Mouse (Mus musculus) embryonic facial prominence, embryonic 14.5 days (tissue): Measurements from ENCODE around the gene Aida. TPM values are rescaled to one million over a fixed set of nuclear protein-coding genes. Genes with fewer than 3 reads are reported as not detected.

Experiments used
- ATAC-seq: fragments of 200-750 bp; cut with Nextera tagmentation; 2 replicates; pipeline ENCODE4 v1.8.0; 2017; ENCODE audit warnings: low read depth, moderate number of reproducible peaks, moderate TSS enrichment
- DNase-seq: peaks from one replicate; pipeline ENCODE4 v3.0.0-alpha.2; 2015; ENCODE audit warnings: low spot score
- H3K27ac ChIP-seq: fragments of 300-500 bp; sonication (generic); replicated peaks from 2 replicates; pipeline ENCODE4 v1.5.1; 2014; ENCODE audit warnings: low read depth, mild to moderate bottlenecking, low read length, moderate library complexity
- H3K27me3 ChIP-seq: fragments of 300-500 bp; sonication (generic); replicated peaks from 2 replicates; pipeline ENCODE4 v1.6.1; 2014; ENCODE audit warnings: low read length; ENCODE audit not compliant: control insufficient read depth, insufficient read depth
- H3K36me3 ChIP-seq: fragments of 300-500 bp; sonication (generic); 2 replicates; pipeline ENCODE4 v1.6.1; 2014; ENCODE audit warnings: low read length, mixed read lengths; ENCODE audit not compliant: control insufficient read depth, insufficient read depth
- H3K4me1 ChIP-seq: fragments of 300-500 bp; sonication (generic); 2 replicates; pipeline ENCODE4 v1.6.1; 2014; ENCODE audit warnings: antibody characterized with exemption, low read length; ENCODE audit not compliant: control insufficient read depth, insufficient read depth
- H3K4me2 ChIP-seq: fragments of 300-500 bp; sonication (generic); 2 replicates; pipeline ENCODE4 v1.6.1; 2014; ENCODE audit warnings: low read depth, mild to moderate bottlenecking, low read length, moderate library complexity, mixed read lengths
- H3K4me3 ChIP-seq: fragments of 300-500 bp; sonication (generic); 2 replicates; pipeline ENCODE4 v1.5.1; 2014; ENCODE audit warnings: low read depth, mild to moderate bottlenecking, low read length
- H3K9ac ChIP-seq: fragments of 300-500 bp; sonication (generic); 2 replicates; pipeline ENCODE4 v1.6.1; 2014; ENCODE audit warnings: low read depth, mild to moderate bottlenecking, low read length, moderate library complexity, mixed read lengths
- H3K9me3 ChIP-seq: fragments of 300-500 bp; sonication (generic); 2 replicates; pipeline ENCODE4 v1.6.1; 2016; ENCODE audit warnings: low read length; ENCODE audit not compliant: control insufficient read depth
- whole genome bisulfite sequencing: fragments of 180-500 bp; shearing (Covaris S2); extraction: QIAGEN DNeasy Blood & Tissue Kit; methylation state at CpG from one replicate; pipeline ENCODE4 v1.1.7; 2014; 5-methylcytosine and 5-hydroxymethylcytosine counted together
- polyA plus RNA-seq: library from polyadenylated mRNA; unstranded; fragments of >200 nt; fragmentation: Nextera tagmentation; extraction: Ambion mirVana; gene quantifications from 2 replicates; pipeline ENCODE4 v1.2.1, GENCODE M21; 2014

Aida gene
- polyA plus RNA-seq, 1 experiment from 2014 or later = 35.5 TPM

DNA sequence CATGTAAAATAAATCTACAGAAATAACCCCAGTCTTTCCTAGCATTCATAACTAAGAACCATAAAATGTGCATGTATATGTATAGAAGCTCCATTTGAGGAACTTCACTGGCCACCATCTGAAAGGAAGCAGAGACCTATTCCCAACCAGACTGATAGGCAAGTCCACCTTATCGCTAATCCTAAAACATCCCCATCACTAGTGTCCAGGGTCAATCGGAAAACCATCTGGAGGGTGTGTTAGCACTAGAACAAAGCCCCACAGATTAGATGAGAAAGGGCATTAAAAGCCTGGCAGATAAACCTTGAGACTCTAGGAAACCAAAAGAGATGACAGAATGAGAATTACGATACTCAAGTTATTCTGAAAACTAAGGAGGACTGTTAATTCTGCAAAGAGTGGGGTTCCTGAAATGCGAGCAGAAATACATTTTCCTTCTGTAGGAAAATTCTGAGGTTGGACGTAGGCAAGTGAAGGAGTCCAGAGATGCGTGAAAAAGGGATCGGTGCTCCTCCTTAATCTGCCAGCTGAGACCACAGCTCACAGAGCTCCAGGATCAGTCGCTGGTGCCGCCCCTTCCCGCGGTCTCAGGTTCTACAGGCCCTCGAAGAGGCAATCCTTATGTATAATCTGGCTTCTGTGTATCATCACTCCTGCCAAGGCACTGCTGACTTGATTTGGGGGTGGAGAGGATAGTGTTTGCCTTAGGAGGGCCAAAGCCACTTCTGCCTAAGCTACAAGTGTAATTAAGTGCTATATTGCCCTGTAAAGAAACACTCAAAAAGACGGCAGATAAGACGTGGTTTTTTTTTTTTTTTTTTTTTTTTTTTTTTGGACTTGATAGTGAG, 66.6 kb downstream of the Aida start:
- H3K4me2 ChIP-seq = no peak overlapping the region
- no peak for ATAC-seq
- H3K4me1 ChIP-seq = peaks cover 6% of the 10 kb centered on the region; the same call in 1 of the 2 replicates
- H3K9ac ChIP-seq = no peak overlapping the region
- 88% methylated on average over 14 of the region's 14 CpGs for WGBS
- no peaks in the 10 kb centered on the region for H3K9me3 ChIP-seq
- H3K27ac ChIP-seq = no peak overlapping the region
- peaks cover 74% of the 10 kb centered on the region for H3K36me3 ChIP-seq
- H3K27me3 ChIP-seq = no peaks in the 10 kb centered on the region
- H3K4me3 ChIP-seq = no peak overlapping the region
- DNase-seq = no peak

DNA sequence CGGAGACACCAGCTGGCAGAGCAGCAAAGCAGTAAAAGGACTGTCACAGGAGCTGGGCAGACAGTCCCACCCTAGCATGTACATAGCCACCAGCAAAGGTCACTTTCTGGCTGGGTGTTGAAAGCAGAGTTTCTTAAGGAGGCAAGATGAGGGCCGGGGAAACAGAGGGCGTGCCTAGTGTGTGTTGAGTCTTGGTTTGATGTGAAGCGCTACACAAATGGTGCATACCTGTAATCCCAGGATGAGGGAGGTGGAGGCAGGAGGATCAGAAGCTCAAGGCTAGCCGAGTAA, 67.1 kb downstream of the Aida start:
- Histone ChIP-seq H3K36me3 (peaks cover 68% of the 10 kb centered on the region), H3K4me2 (no peak overlapping the region), H3K9me3 (no peaks in the 10 kb centered on the region), H3K27me3 (no peaks in the 10 kb centered on the region), H3K4me1 (peaks cover 9% of the 10 kb centered on the region), H3K27ac (no peak overlapping the region), H3K9ac (no peak overlapping the region), H3K4me3 (no peak overlapping the region)
- ATAC-seq (no peak), DNase-seq (no peak)
- 96% methylated on average over 5 of the region's 5 CpGs for whole genome bisulfite sequencing

DNA sequence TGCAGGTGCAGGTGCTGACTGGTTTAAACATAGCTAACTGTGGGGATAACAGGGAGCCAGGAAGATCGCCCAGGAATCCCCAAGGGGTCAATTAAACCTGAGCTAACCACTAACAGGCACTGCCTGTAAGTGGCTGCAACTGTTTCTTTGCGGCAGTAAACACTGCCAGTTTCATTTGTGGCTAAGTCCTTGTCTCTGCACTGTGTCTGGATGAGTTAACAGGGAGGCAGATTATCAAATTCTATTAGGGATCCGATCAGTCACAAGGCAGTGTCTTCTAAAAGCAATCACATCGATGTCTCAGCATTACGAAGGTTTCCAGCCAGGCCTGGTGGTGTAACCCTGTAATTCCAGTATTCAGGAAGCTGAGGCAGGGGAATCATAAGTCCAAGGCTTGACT, 70.0 kb downstream of the Aida start:
- DNase-seq (peak; percentile 12), ATAC-seq (no peak)
- H3K4me2 ChIP-seq = no peak overlapping the region
- 73% methylated on average over 5 of the region's 5 CpGs for WGBS
- H3K4me1 ChIP-seq = peaks cover 10% of the 10 kb centered on the region
- H3K4me3 ChIP-seq = no peak overlapping the region
- no peaks in the 10 kb centered on the region for H3K27me3 ChIP-seq
- H3K9me3 ChIP-seq = no peaks in the 10 kb centered on the region
- no peak overlapping the region for H3K9ac ChIP-seq
- peaks cover 42% of the 10 kb centered on the region for H3K36me3 ChIP-seq
- H3K27ac ChIP-seq = no peak overlapping the region

DNA sequence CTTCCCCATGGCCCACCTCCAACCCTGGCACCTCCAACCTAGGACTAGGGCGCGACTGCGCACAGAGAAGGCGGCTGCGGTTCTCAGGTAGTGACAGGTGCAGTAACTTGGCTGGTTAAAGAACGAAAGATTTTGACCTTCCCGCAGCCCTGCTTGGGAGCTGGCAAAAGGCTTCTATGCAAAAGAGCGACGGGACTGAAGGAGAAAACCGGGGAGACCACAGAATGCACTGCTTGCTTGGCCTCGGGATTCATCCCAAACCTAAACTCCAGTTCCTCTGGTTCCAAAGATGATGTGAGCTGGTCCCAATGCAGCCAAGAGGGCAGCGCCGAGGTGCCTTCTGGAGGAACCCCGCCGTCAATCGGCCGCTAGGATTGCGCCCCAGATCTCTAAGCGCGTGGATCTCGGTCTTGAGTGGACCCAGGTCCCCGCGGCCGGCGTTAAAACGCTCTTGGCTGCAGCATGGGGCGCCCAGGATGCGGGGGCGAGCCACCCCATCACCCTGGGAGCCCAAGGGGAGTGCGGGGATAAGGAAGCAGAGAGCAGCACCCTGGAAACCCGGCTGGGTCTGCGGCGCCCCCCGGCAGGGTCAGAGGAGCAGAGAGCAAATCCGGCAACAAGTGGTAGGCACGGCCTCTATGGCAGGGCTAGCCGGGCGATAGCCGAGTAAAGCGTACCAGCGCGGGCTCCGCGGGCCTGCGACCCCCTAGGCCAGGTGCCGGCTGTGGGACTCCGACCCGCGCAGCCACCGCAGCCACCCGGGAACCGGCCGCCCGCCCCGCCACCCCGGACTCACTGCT, 72.4 kb downstream of the Aida start:
- Histone ChIP-seq H3K4me3 (peak overlapping the region; percentile 79), H3K27me3 (no peaks in the 10 kb centered on the region), H3K27ac (peak overlapping the region; percentile 76; the same call in 1 of the 2 replicates), H3K9ac (peak overlapping the region; percentile 92), H3K4me1 (peaks cover 10% of the 10 kb centered on the region), H3K36me3 (peaks cover 19% of the 10 kb centered on the region), H3K9me3 (no peaks in the 10 kb centered on the region), H3K4me2 (peak overlapping the region; percentile 64)
- ATAC-seq (peak; percentile 56), DNase-seq (peak; percentile 27)
- 2% methylated on average over 30 of the region's 56 CpGs for WGBS

DNA sequence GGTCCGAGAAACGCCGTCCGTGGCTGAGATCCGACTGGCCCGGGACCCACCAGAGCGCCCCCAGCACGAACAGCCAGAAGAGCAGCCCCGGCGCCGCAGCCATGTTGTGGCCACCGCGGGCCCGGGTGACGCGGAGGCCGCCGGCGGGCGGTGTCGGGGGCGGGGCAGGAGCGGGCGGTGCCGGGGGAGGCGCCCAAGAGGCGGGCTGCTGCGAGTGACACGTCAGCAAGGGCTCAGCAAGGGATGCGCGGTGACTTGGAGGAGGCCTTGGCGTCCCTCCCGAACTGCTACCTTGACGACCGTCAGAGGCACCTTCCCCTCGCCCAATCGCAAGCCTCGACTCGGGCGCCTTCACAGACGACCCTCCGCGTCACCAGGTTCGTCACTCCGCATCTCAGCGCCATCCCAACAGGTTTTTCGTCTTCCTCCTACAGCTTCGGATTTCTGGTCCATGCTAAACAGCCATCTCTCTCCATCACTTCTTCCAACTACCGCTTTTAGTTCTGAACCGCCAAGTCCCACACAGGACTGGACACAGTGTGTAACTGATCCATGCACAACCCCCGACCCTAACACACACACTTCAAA, 73.1 kb downstream of the Aida start, which contains the start of gene Mia3:
TSS of gene Mia3 (minus strand) at position 127 of the 588 bp plus-strand sequence.
- H3K9ac ChIP-seq = peak within 1 kb of the TSS; percentile 92
- H3K36me3 ChIP-seq = peaks cover 12% of the 10 kb centered on the region
- peak within 1 kb of the TSS; percentile 64 for H3K4me2 ChIP-seq
- H3K4me1 ChIP-seq = peaks cover 10% of the 10 kb centered on the region
- H3K27ac ChIP-seq = peak within 1 kb of the TSS; percentile 76; the same call in 1 of the 2 replicates
- H3K4me3 ChIP-seq = peak within 1 kb of the TSS; percentile 79
- H3K9me3 ChIP-seq = no peaks in the 10 kb centered on the region
- under 1% methylated on average over 24 of the region's 51 CpGs for WGBS
- peak; percentile 97 for ATAC-seq
- H3K27me3 ChIP-seq = no peaks in the 10 kb centered on the region
- DNase-seq = peak; percentile 99

DNA sequence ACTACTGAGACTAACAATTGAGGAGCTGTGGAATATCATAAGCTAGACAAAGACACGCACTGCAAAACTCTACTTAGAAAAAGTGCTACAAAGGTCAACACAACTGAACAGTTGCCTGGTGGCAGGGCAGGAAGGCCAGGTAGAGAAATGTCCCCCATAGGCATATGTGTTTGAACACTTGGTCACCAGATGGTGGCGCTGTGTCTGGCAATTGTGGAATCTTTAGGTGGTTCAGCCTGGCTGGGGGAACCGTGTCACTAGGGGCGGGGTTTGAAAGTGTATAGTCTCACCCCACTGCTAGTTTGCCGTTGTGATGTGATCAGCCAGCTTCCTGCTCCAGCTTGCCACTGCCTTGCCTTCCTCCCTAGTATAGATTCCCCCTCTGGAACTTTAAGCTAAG, 78.3 kb downstream of the Aida start:
- no peak overlapping the region for H3K9ac ChIP-seq
- H3K4me1 ChIP-seq = no peaks in the 10 kb centered on the region
- no peak overlapping the region for H3K27ac ChIP-seq
- DNase-seq (no peak), ATAC-seq (no peak)
- no peaks in the 10 kb centered on the region for H3K27me3 ChIP-seq
- 81% methylated on average over 5 of the region's 5 CpGs for WGBS
- no peak overlapping the region for H3K4me3 ChIP-seq
- H3K4me2 ChIP-seq = no peak overlapping the region
- no peaks in the 10 kb centered on the region for H3K36me3 ChIP-seq
- peaks cover 4% of the 10 kb centered on the region; the same call in 1 of the 2 replicates for H3K9me3 ChIP-seq

Other genes with a start within 250 kb of the Aida start
- 17.9 and 21.7 TPM in 2 replicates for gene Disp1, start 75.1 kb upstream of the Aida start, polyA plus RNA-seq
- gene Brox, start 679 bp downstream of the Aida start, polyA plus RNA-seq = 49.4 and 50.4 TPM in 2 replicates
- 125 and 127 TPM in 2 replicates for gene Mia3, start 73.0 kb downstream of the Aida start, polyA plus RNA-seq
- 16.6 and 20.4 TPM in 2 replicates for gene Taf1a, start 92.4 kb downstream of the Aida start, polyA plus RNA-seq
- 0.08 and 0.11 TPM in 2 replicates for gene Hhipl2, start 121.6 kb downstream of the Aida start, polyA plus RNA-seq